Mouse (Mus musculus): Measurements from ENCODE around the gene Fscn3. TPM values are rescaled to one million over a fixed set of nuclear protein-coding genes. Genes with fewer than 3 reads are reported as not detected.

Fscn3 gene
- not detected in 2 replicates for polyA plus RNA-seq (2015; fragmentation: Nextera tagmentation; extraction: Ambion mirVana)

DNA sequence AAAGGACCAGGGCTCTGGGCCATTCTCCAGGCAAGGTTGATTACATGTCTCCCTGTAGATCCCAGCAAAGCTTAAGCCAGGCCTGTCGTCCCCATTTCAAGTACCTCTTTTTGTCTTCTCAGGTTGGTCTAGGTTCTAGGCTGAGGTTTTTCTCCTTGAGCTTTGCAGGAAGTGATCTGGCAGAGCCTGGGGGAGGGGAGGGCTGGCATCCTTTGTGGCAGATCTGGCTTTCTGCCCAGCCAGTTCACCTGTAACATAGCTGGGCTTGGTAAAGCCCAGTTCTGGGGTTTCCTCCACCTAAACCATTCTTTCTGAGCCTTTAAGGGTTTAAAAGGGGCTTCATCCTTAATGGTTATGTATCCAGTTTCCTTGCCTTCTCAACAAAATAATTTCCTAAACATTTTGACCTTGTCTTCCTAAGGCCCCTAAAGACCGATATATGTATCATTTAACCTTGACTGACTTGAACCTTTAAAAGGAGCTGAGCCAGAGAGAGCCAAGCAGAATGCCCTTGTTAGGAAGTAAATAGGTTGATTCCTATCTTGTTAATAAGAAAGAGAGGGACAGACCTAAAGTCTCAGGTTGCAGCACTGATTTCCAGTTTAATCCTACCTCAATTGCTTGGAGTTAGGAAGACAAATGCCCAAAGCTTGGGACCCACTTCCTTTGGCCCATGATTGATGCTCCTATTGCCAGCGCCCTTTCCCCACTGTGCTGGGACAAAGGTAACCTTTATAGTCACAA lies at the start of gene Fscn3:
Gene Fscn3, plus strand, starts transcription at position 694 of the 744 bp plus-strand sequence.
- Histone ChIP-seq H3K9me3 (replicated peaks; ENCODE audit: low read length) (no peaks in the 10 kb centered on the region), H3K4me1 (replicated peaks; ENCODE audit: insufficient read depth, low read length) (0 out of 2 replicates have a peak, but pooled peaks cover 3% of the 10 kb centered on the region), H3K4me3 (replicated peaks; ENCODE audit: low read depth, low read length) (no peak within 1 kb of the TSS), H3K27ac (no peak within 1 kb of the TSS), H3K4me2 (ENCODE audit: low read length) (no peak within 1 kb of the TSS), H3K36me3 (ENCODE audit: insufficient read depth, low read length) (peaks cover 5% of the 10 kb centered on the region; the same call in 1 of the 2 replicates), H3K27me3 (ENCODE audit: insufficient read depth, low read length) (no peaks in the 10 kb centered on the region), H3K9ac (ENCODE audit: low read depth, low read length) (no peak within 1 kb of the TSS)
- TF ChIP-seq CTCF (IDR thresholded peaks at IDR 0.05; ENCODE audit: low read depth): no peak
- ATAC-seq (replicated peaks; ENCODE audit: low FRiP score, low read depth) (no peak), DNase-seq (ENCODE audit: low spot score) (no peak)
- WGBS: 76% methylated on average over 3 of the region's 3 CpGs

- H3K9me3 ChIP-seq (replicated peaks; ENCODE audit: low read length): no peaks in the 10 kb centered on the region
- peak; percentile 12 for DNase-seq (ENCODE audit: low spot score)
- H3K4me1 ChIP-seq (replicated peaks; ENCODE audit: insufficient read depth, low read length): no peaks in the 10 kb centered on the region
- no peak overlapping the region for H3K27ac ChIP-seq
- no peak overlapping the region for H3K9ac ChIP-seq (ENCODE audit: low read depth, low read length)
- no peak overlapping the region for H3K4me3 ChIP-seq (replicated peaks; ENCODE audit: low read depth, low read length)
- peak; percentile 28; the same call in 1 of the 2 replicates for TF ChIP-seq CTCF (IDR thresholded peaks at IDR 0.05; ENCODE audit: low read depth)
- no peak overlapping the region for H3K4me2 ChIP-seq (ENCODE audit: low read length)
- 47% methylated on average over 4 of the region's 4 CpGs for WGBS
- no peak for ATAC-seq (replicated peaks; ENCODE audit: low FRiP score, low read depth)
- H3K36me3 ChIP-seq (ENCODE audit: insufficient read depth, low read length): no peaks in the 10 kb centered on the region
- no peaks in the 10 kb centered on the region for H3K27me3 ChIP-seq (ENCODE audit: insufficient read depth, low read length)
Measured at GRCm38 (mm10) chr6:28381983-28382382, 45.6 kb upstream of the Fscn3 start.

GRCm38 (mm10) chr6:28385169-28385568 lies 42.4 kb upstream of the Fscn3 start:
- no peak for TF ChIP-seq CTCF (IDR thresholded peaks at IDR 0.05; ENCODE audit: low read depth)
- no peak overlapping the region for H3K27ac ChIP-seq
- 73% methylated on average over 3 of the region's 3 CpGs for WGBS
- H3K9me3 ChIP-seq (replicated peaks; ENCODE audit: low read length): no peaks in the 10 kb centered on the region
- DNase-seq (ENCODE audit: low spot score) (no peak), ATAC-seq (replicated peaks; ENCODE audit: low FRiP score, low read depth) (no peak)
- H3K4me1 ChIP-seq (replicated peaks; ENCODE audit: insufficient read depth, low read length): no peaks in the 10 kb centered on the region
- H3K4me2 ChIP-seq (ENCODE audit: low read length): no peak overlapping the region
- H3K36me3 ChIP-seq (ENCODE audit: insufficient read depth, low read length): no peaks in the 10 kb centered on the region
- H3K9ac ChIP-seq (ENCODE audit: low read depth, low read length): no peak overlapping the region
- H3K27me3 ChIP-seq (ENCODE audit: insufficient read depth, low read length): no peaks in the 10 kb centered on the region
- no peak overlapping the region for H3K4me3 ChIP-seq (replicated peaks; ENCODE audit: low read depth, low read length)

DNA sequence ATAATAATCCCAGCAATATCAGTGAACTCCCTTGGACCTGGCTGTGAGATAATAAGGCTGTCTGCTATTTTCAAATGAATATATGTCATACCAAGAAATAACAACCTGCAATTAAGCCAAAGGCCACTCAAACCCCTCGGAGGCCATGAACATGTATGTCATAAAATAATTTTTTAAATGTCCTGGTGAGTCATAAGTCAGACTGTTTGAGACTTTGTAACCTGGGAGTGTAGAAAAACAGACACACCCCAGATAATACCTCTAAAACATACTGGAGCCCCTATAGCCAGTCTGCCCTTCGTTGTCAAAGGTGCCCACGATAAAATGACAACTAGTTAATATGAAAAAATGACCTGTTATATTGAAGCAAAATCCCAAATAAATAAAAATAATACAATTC lies 38.6 kb upstream of the Fscn3 start:
- no peaks in the 10 kb centered on the region for H3K9me3 ChIP-seq (replicated peaks; ENCODE audit: low read length)
- no peaks in the 10 kb centered on the region for H3K36me3 ChIP-seq (ENCODE audit: insufficient read depth, low read length)
- no peak for TF ChIP-seq CTCF (IDR thresholded peaks at IDR 0.05; ENCODE audit: low read depth)
- DNase-seq (ENCODE audit: low spot score) (no peak), ATAC-seq (replicated peaks; ENCODE audit: low FRiP score, low read depth) (no peak)
- H3K4me1 ChIP-seq (replicated peaks; ENCODE audit: insufficient read depth, low read length): no peaks in the 10 kb centered on the region
- no peak overlapping the region for H3K27ac ChIP-seq
- 80% methylated on average over 3 of the region's 3 CpGs for WGBS
- no peak overlapping the region for H3K9ac ChIP-seq (ENCODE audit: low read depth, low read length)
- no peak overlapping the region for H3K4me2 ChIP-seq (ENCODE audit: low read length)
- H3K4me3 ChIP-seq (replicated peaks; ENCODE audit: low read depth, low read length): no peak overlapping the region
- H3K27me3 ChIP-seq (ENCODE audit: insufficient read depth, low read length): no peaks in the 10 kb centered on the region

GRCm38 (mm10) chr6:28396051-28396852 lies 31.3 kb upstream of the Fscn3 start:
- Histone ChIP-seq H3K36me3 (ENCODE audit: insufficient read depth, low read length) (no peaks in the 10 kb centered on the region), H3K4me2 (ENCODE audit: low read length) (no peak overlapping the region), H3K27ac (no peak overlapping the region), H3K9ac (ENCODE audit: low read depth, low read length) (no peak overlapping the region), H3K4me3 (replicated peaks; ENCODE audit: low read depth, low read length) (no peak overlapping the region), H3K4me1 (replicated peaks; ENCODE audit: insufficient read depth, low read length) (no peaks in the 10 kb centered on the region), H3K9me3 (replicated peaks; ENCODE audit: low read length) (no peaks in the 10 kb centered on the region), H3K27me3 (ENCODE audit: insufficient read depth, low read length) (peaks cover 11% of the 10 kb centered on the region)
- TF ChIP-seq CTCF (IDR thresholded peaks at IDR 0.05; ENCODE audit: low read depth): no peak
- WGBS: 40% methylated on average over 15 of the region's 15 CpGs
- ATAC-seq (replicated peaks; ENCODE audit: low FRiP score, low read depth): no peak
- no peak for DNase-seq (ENCODE audit: low spot score)

DNA sequence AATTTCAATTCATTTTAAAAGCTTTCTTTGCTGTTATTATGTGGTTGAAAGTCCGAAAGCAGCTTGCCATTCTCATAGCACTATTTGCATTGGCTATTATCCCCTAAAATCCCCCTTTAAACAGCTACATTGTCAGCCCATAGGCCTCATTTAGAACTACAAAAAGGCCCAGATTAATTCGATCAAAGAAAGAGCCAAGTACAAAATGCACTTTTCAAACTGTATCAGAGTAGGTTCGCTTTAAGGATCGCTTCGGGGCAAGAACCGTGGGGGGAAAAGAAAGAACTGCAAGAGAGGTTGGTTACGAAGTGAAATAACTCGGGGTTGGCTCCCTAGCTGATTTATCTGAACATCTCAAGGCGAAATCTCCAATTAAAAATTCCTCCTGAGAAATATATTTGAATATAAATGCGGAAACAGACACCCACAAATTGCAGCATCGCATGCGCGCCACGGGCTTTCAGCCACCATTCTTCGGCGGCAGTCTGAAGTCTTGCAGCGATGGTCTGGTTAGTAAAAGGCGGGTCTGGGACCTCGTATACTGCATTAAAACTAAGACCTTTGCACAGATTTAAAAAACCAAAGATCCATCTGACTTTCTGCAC lies 30.6 kb upstream of the Fscn3 start:
- H3K4me3 ChIP-seq (replicated peaks; ENCODE audit: low read depth, low read length): peak overlapping the region; percentile 44
- peak overlapping the region; percentile 81 for H3K4me2 ChIP-seq (ENCODE audit: low read length)
- ATAC-seq (replicated peaks; ENCODE audit: low FRiP score, low read depth) (no peak), DNase-seq (ENCODE audit: low spot score) (peak; percentile 56)
- H3K27me3 ChIP-seq (ENCODE audit: insufficient read depth, low read length): peaks cover 11% of the 10 kb centered on the region
- H3K27ac ChIP-seq: no peak overlapping the region
- H3K9me3 ChIP-seq (replicated peaks; ENCODE audit: low read length): no peaks in the 10 kb centered on the region
- H3K4me1 ChIP-seq (replicated peaks; ENCODE audit: insufficient read depth, low read length): no peaks in the 10 kb centered on the region
- TF ChIP-seq CTCF (IDR thresholded peaks at IDR 0.05; ENCODE audit: low read depth): no peak
- H3K36me3 ChIP-seq (ENCODE audit: insufficient read depth, low read length): no peaks in the 10 kb centered on the region
- 4% methylated on average over 19 of the region's 19 CpGs for WGBS
- H3K9ac ChIP-seq (ENCODE audit: low read depth, low read length): no peak overlapping the region

All from kidney, postnatal 0 days (tissue).